Mouse (Mus musculus) MEL (cell line): ENCODE results near the gene Dcp1a. TPM values are rescaled to one million over a fixed set of nuclear protein-coding genes. Genes with fewer than 3 reads are reported as not detected.

Experiments used
- DNase-seq: peaks from one replicate; pipeline ENCODE4 v3.0.0; 2011; ENCODE audit warnings: low read depth, low spot score
- H3K27ac ChIP-seq: 2 replicates; pipeline ENCODE4 v1.5.1; 2012; ENCODE audit warnings: low read depth, mild to moderate bottlenecking, control low read depth, low read length, moderate library complexity; ENCODE audit not compliant: control insufficient read depth
- H3K27me3 ChIP-seq, 2 experiments: fragments of 150-350 bp in 1 of 2; sonication (generic) in 1 of 2; 2 replicates each; pipeline ENCODE4 v1.6.1; 2012; ENCODE audit warnings: low read length in 2 of 2, mild to moderate bottlenecking in 2 of 2, improper control_type of control experiment in 1 of 2, moderate library complexity in 1 of 2; ENCODE audit not compliant: insufficient read depth in 2 of 2, control insufficient read depth in 1 of 2
- H3K36me3 ChIP-seq, 2 experiments: 2 replicates each; pipeline ENCODE4 v1.6.1; 2012 to 2014; ENCODE audit warnings: low read length in 2 of 2, improper control_type of control experiment in 1 of 2, inconsistent platforms in 1 of 2, mild to moderate bottlenecking in 1 of 2; ENCODE audit not compliant: insufficient read depth in 2 of 2, control insufficient read depth in 1 of 2
- H3K4me1 ChIP-seq, 2 experiments: fragments of 150-350 bp in 1 of 2; sonication (generic) in 1 of 2; 2 replicates each; pipeline ENCODE4 v1.6.1; 2012; ENCODE audit warnings: low read length in 2 of 2, improper control_type of control experiment in 1 of 2, mild to moderate bottlenecking in 1 of 2; ENCODE audit not compliant: insufficient read depth in 2 of 2, control insufficient read depth in 1 of 2
- H3K4me3 ChIP-seq, 2 experiments: fragments of 150-350 bp in 1 of 2; sonication (generic) in 1 of 2; 2 replicates each; pipeline ENCODE4 v1.5.1; 2012; ENCODE audit warnings: low read depth in 2 of 2, low read length in 2 of 2, mild to moderate bottlenecking in 2 of 2, moderate library complexity in 2 of 2, control low read depth in 1 of 2, improper control_type of control experiment in 1 of 2; ENCODE audit not compliant: control insufficient read depth in 1 of 2, insufficient read depth in 1 of 2
- H3K79me2 ChIP-seq: 2 replicates; pipeline ENCODE4 v1.6.1; 2012; ENCODE audit warnings: mild to moderate bottlenecking, low read length, moderate library complexity; ENCODE audit not compliant: control insufficient read depth, poor library complexity, insufficient read depth
- H3K9ac ChIP-seq: 2 replicates; pipeline ENCODE4 v1.6.1; 2012; ENCODE audit warnings: low read depth, mild to moderate bottlenecking, control low read depth, low read length, moderate library complexity; ENCODE audit not compliant: control insufficient read depth, poor library complexity, severe bottlenecking
- H3K9me3 ChIP-seq: fragments of 150-350 bp; sonication (generic); replicated peaks from 2 replicates; pipeline ENCODE4 v1.6.1; 2012; ENCODE audit warnings: mild to moderate bottlenecking, low read length, improper control_type of control experiment, moderate library complexity; ENCODE audit not compliant: insufficient read depth
- CTCF ChIP-seq, 3 experiments: IDR thresholded peaks in 2 of 3; conservative IDR thresholded peaks in 1 of 3; 2 replicates each; pipeline ENCODE4 v1.5.1; 2011 to 2012; ENCODE audit warnings: low read length in 3 of 3, low read depth in 2 of 3, mild to moderate bottlenecking in 2 of 3, improper control_type of control experiment in 1 of 3, inconsistent platforms in 1 of 3, mixed read lengths in 1 of 3, moderate library complexity in 1 of 3; ENCODE audit not compliant: control insufficient read depth in 1 of 3, insufficient read depth in 1 of 3, poor library complexity in 1 of 3, severe bottlenecking in 1 of 3
- E2F4 ChIP-seq: IDR thresholded peaks from 2 replicates; pipeline ENCODE4 v1.6.1; 2011; ENCODE audit warnings: low read depth, low read length, improper control_type of control experiment, borderline replicate concordance
- ELF1 ChIP-seq: IDR thresholded peaks from 2 replicates; pipeline ENCODE4 v1.6.1; 2014; ENCODE audit warnings: low read depth, mild to moderate bottlenecking, inconsistent platforms, low read length, improper control_type of control experiment, moderate library complexity
- EP300 ChIP-seq, 2 experiments: IDR thresholded peaks; 2 replicates each; pipeline ENCODE4 v1.6.1; 2011; ENCODE audit warnings: improper control_type of control experiment in 2 of 2, low read length in 2 of 2, low read depth in 1 of 2, mild to moderate bottlenecking in 1 of 2
- ETS1 ChIP-seq: IDR thresholded peaks from 2 replicates; pipeline ENCODE4 v1.6.1; 2012; ENCODE audit warnings: low read depth, mild to moderate bottlenecking, inconsistent platforms, low read length, improper control_type of control experiment, moderate library complexity
- HCFC1 ChIP-seq: IDR thresholded peaks from 2 replicates; pipeline ENCODE4 v1.6.1; 2012; ENCODE audit warnings: low read depth, mild to moderate bottlenecking, inconsistent platforms, low read length, improper control_type of control experiment, moderate library complexity
- JUND ChIP-seq: IDR thresholded peaks from 2 replicates; pipeline ENCODE4 v1.6.1; 2011; ENCODE audit warnings: low read depth, mild to moderate bottlenecking, improper control_type of control experiment, low read length
- MAFK ChIP-seq: IDR thresholded peaks from 2 replicates; pipeline ENCODE4 v1.6.1; 2011; ENCODE audit warnings: low read depth, mild to moderate bottlenecking, low read length, improper control_type of control experiment, borderline replicate concordance
- MAX ChIP-seq: IDR thresholded peaks from 2 replicates; pipeline ENCODE4 v1.6.1; 2011; ENCODE audit warnings: low read length, improper control_type of control experiment
- MAZ ChIP-seq: IDR thresholded peaks from 2 replicates; pipeline ENCODE4 v1.6.1; 2012; ENCODE audit warnings: low read depth, mild to moderate bottlenecking, inconsistent platforms, low read length, improper control_type of control experiment
- MXI1 ChIP-seq: IDR thresholded peaks from 2 replicates; pipeline ENCODE4 v1.6.1; 2011; ENCODE audit warnings: mild to moderate bottlenecking, low read depth, low read length, improper control_type of control experiment
- MYB ChIP-seq: IDR thresholded peaks from 2 replicates; pipeline ENCODE4 v1.6.1; 2011; ENCODE audit warnings: mild to moderate bottlenecking, low read depth, low read length, improper control_type of control experiment
- MYC ChIP-seq: IDR thresholded peaks from 2 replicates; pipeline ENCODE4 v1.6.1; 2011; ENCODE audit warnings: low read depth, mild to moderate bottlenecking, low read length, improper control_type of control experiment, moderate library complexity
- NELFE ChIP-seq: IDR thresholded peaks from 2 replicates; pipeline ENCODE4 v1.6.1; 2011; ENCODE audit warnings: low read depth, low read length, improper control_type of control experiment
- POLR2A ChIP-seq, 2 experiments: IDR thresholded peaks; 2 replicates each; pipeline ENCODE4 v1.6.1; 2011 to 2012; ENCODE audit warnings: low read length in 2 of 2, mild to moderate bottlenecking in 2 of 2, control low read depth in 1 of 2, improper control_type of control experiment in 1 of 2, low read depth in 1 of 2, moderate library complexity in 1 of 2; ENCODE audit not compliant: control insufficient read depth in 1 of 2, insufficient read depth in 1 of 2, poor library complexity in 1 of 2
- POLR2AphosphoS2 ChIP-seq: IDR thresholded peaks from 2 replicates; pipeline ENCODE4 v1.6.1; 2011; ENCODE audit warnings: low read length, improper control_type of control experiment
- POLR2AphosphoS5 ChIP-seq: IDR thresholded peaks from 2 replicates; pipeline ENCODE4 v1.6.1; 2012; ENCODE audit warnings: low read depth, borderline replicate concordance, mild to moderate bottlenecking, inconsistent platforms, low read length, moderate library complexity, mixed read lengths
- RCOR1 ChIP-seq: IDR thresholded peaks from 2 replicates; pipeline ENCODE4 v1.6.1; 2012; ENCODE audit warnings: low read depth, mild to moderate bottlenecking, inconsistent platforms, low read length, improper control_type of control experiment
- TBP ChIP-seq: IDR thresholded peaks from 2 replicates; pipeline ENCODE4 v1.8.0; 2011; ENCODE audit warnings: low read depth, low read length, improper control_type of control experiment
- TCF12 ChIP-seq: IDR thresholded peaks from 2 replicates; pipeline ENCODE4 v1.6.1; 2014; ENCODE audit warnings: low read depth, mild to moderate bottlenecking, inconsistent platforms, low read length, improper control_type of control experiment, moderate library complexity
- UBTF ChIP-seq: IDR thresholded peaks from 2 replicates; pipeline ENCODE4 v1.6.1; 2012; ENCODE audit warnings: low read depth, mild to moderate bottlenecking, inconsistent platforms, low read length, improper control_type of control experiment, moderate library complexity, borderline replicate concordance; ENCODE audit not compliant: insufficient read depth
- USF1 ChIP-seq: IDR thresholded peaks from 2 replicates; pipeline ENCODE4 v1.6.1; 2014; ENCODE audit warnings: low read depth, mild to moderate bottlenecking, inconsistent platforms, low read length, improper control_type of control experiment, moderate library complexity
- ZKSCAN1 ChIP-seq: IDR thresholded peaks from 2 replicates; pipeline ENCODE4 v1.6.1; 2012; ENCODE audit warnings: low read depth, mild to moderate bottlenecking, inconsistent platforms, low read length, improper control_type of control experiment, moderate library complexity
- ZMIZ1 ChIP-seq: IDR thresholded peaks from 2 replicates; pipeline ENCODE4 v1.6.1; 2012; ENCODE audit warnings: low read depth, mild to moderate bottlenecking, inconsistent platforms, low read length, improper control_type of control experiment, moderate library complexity
- ZNF384 ChIP-seq: IDR thresholded peaks from 2 replicates; pipeline ENCODE4 v1.6.1; 2012; ENCODE audit warnings: low read depth, mild to moderate bottlenecking, inconsistent platforms, low read length, improper control_type of control experiment
- polyA plus RNA-seq, 2 experiments: library from polyadenylated mRNA; stranded (reverse) in 1 of 2; unstranded in 1 of 2; fragments of >175 nt in 1 of 2; fragments of >200 nt in 1 of 2; gene quantifications; 2 replicates each; pipeline versions ENCODE4 v1.2.1 to v1.2.4; 2012; ENCODE audit warnings: low replicate concordance in 2 of 2, low read depth in 1 of 2; ENCODE audit not compliant: insufficient read length in 2 of 2, insufficient read depth in 1 of 2, missing spikeins in 1 of 2
- total RNA-seq: library from RNA; depleted of rRNA; stranded (reverse); fragments of 300-350 nt; gene quantifications from 2 replicates; pipeline ENCODE4 v1.2.3, GENCODE M21; 2012

The Dcp1a gene
- total and polyA plus RNA-seq, 3 experiments = 21.4 to 31.4 TPM; not detected in 1

GRCm38 (mm10) chr14:30457897-30458296, 21.4 kb upstream of the Dcp1a start (continued):
- TF ChIP-seq CTCF (IDR thresholded peaks at IDR 0.05 in 2 of 3, conservative IDR thresholded peaks at IDR 0.05 in 1 of 3; ENCODE audit: control insufficient read depth in 1 of 3, insufficient read depth in 1 of 3, low read depth in 2 of 3, low read length in 3 of 3, poor library complexity in 1 of 3, severe bottlenecking in 1 of 3) (no peak), MYC (peak; percentile 57), ETS1 (no peak), POLR2AphosphoS5 (no peak), TCF12 (no peak), MAX (no peak), JUND (peak; percentile 66; the same call in 1 of the 2 replicates)

GRCm38 (mm10) chr14:30458820-30459219, 20.5 kb upstream of the Dcp1a start:
- Histone ChIP-seq H3K4me1 (peaks cover 0 to 13% of the 10 kb centered on the region in 2 experiments; a peak in 2 of 4 replicates), H3K36me3 (peaks cover 0 to 5% of the 10 kb centered on the region in 2 experiments; a peak in 2 of 4 replicates), H3K27me3 (peaks cover 3 to 5% of the 10 kb centered on the region in 2 experiments), H3K9me3 (no peaks in the 10 kb centered on the region), H3K27ac (no peak overlapping the region), H3K79me2 (no peaks in the 10 kb centered on the region), H3K4me3 (no peak overlapping the region), H3K9ac (no peak overlapping the region)
- DNase-seq = no peak
- TF ChIP-seq ELF1 (no peak), POLR2A (IDR thresholded peaks at IDR 0.05; ENCODE audit: control insufficient read depth in 1 of 2, insufficient read depth in 1 of 2, low read depth in 1 of 2, low read length in 2 of 2, poor library complexity in 1 of 2) (no peak), UBTF (no peak), MAFK (no peak), ZKSCAN1 (no peak), HCFC1 (no peak), TBP (no peak), USF1 (no peak), MYB (no peak), RCOR1 (no peak), TCF12 (no peak), ETS1 (no peak), NELFE (no peak), MAZ (no peak), POLR2AphosphoS2 (no peak), MXI1 (no peak), EP300 (IDR thresholded peaks at IDR 0.05; ENCODE audit: low read depth in 1 of 2, low read length in 2 of 2) (no peak), ZMIZ1 (no peak), E2F4 (no peak), ZNF384 (no peak)
